Mouse (Mus musculus): ENCODE data around the gene Cplane1. TPM values are rescaled to one million over a fixed set of nuclear protein-coding genes. Genes with fewer than 3 reads are reported as not detected.

Cplane1 gene
- polyA plus RNA-seq, 1 experiment from 2014 or later, result 17.3 TPM

DNA sequence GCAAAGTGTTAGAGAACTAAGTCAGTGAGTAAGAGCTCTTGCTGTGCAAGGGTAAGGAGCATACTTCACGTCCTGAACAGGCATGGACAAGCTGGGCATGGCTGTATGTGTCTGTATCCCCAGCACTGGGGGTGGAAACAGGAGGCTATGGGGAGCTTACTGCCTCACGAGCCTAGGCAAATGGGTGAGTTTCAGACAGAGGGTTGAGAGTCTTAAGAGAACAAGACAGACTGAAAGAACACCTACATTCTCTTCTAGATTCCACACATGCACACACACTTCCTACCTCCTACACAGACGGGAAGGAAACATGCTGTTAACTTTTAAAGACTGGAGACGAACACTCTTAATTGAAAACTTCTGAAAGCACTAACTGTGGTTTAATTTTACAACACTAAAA is 148.5 kb downstream of the Cplane1 start:
- no peak for ATAC-seq (ENCODE audit: low FRiP score)
- Histone ChIP-seq H3K4me3 (replicated peaks) (no peak overlapping the region), H3K27ac (no peak overlapping the region), H3K4me1 (no peaks in the 10 kb centered on the region), H3K9me3 (no peaks in the 10 kb centered on the region), H3K9ac (no peak overlapping the region), H3K27me3 (no peaks in the 10 kb centered on the region), H3K4me2 (no peak overlapping the region), H3K36me3 (replicated peaks) (peaks cover 43% of the 10 kb centered on the region)
- WGBS, result 95% methylated on average over 4 of the region's 4 CpGs

DNA sequence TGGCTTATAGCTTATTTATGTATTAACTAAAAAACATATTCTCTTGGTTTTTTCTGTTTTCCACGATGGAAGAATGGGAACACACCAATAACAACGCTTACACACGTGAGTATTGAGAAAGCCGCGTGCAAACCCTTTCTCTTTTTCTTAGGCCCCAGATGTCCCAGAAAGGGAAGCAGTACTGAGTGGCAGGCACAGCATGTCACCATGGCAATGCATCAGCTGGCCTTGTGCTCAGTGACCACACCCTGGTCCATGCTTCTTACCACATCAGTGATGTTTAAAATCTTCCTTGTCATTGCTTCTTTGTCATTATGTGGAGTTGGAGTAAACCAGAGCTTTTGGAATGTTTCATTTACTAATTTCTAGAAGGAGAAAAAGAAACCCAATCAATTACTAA is 150.3 kb downstream of the Cplane1 start:
- WGBS, result 94% methylated on average over 5 of the region's 5 CpGs
- Histone ChIP-seq H3K4me1 (no peaks in the 10 kb centered on the region), H3K27ac (no peak overlapping the region), H3K4me3 (replicated peaks) (no peak overlapping the region), H3K9ac (no peak overlapping the region), H3K36me3 (replicated peaks) (peaks cover 44% of the 10 kb centered on the region), H3K9me3 (no peaks in the 10 kb centered on the region), H3K27me3 (no peaks in the 10 kb centered on the region), H3K4me2 (no peak overlapping the region)
- no peak for ATAC-seq (ENCODE audit: low FRiP score)

Other genes starting within 250 kb of the Cplane1 start
- 65.1 and 68.7 TPM in 2 replicates for gene Wdr70, start 69.9 kb upstream of the Cplane1 start, polyA plus RNA-seq (2016; fragmentation: Nextera tagmentation; extraction: Ambion mirVana)
- gene Nup155, start 59.8 kb upstream of the Cplane1 start, polyA plus RNA-seq (2016; fragmentation: Nextera tagmentation; extraction: Ambion mirVana), result 26.7 and 29.7 TPM in 2 replicates

Measured in forebrain, embryonic 12.5 days (tissue).